Mouse (Mus musculus) kidney, postnatal 10 days (tissue): ENCODE results near the gene Tnks1bp1.

ENCODE experiments used
- DNase-seq: peaks from one replicate; pipeline ENCODE4 v3.0.0; 2021; ENCODE audit warnings: mixed read lengths

Tnks1bp1 gene

DNA sequence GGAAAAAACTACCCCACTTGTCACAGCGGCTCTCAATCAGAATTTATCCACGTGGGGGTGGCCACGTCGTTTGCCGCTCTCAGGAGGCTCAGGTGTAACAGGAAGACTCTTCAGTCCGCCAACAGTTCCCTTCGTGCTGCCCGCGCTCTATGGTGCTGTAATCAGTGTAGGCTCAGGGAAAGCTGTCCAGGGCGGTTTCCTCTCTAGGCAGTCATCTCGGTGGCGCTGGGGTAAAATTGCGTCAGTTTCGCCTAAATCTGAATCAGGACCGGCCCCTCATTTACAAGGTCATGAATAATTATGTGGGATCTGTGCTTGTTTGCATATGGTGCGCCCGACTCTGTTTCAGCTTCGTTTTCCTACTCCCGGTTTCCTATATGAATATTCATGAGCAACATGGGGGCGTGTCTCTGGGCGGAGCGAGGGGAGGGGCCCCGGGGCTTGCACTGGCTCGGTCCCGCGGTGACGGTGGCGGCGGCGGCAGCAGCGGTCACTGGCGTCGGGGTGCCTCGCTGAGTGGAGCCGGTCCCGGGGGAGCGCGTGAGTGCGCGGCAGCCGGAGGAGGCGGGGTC lies at the start of gene Tnks1bp1:
Tnks1bp1 (plus strand) TSS at position 427 of the 572 bp plus-strand sequence.
- DNase-seq: peak; percentile 98

GRCm38 (mm10) chr2:84999486-85000181 lies 48.2 kb upstream of the Tnks1bp1 start:
- peak; percentile 17 for DNase-seq

GRCm38 (mm10) chr2:85001497-85001896 lies 46.3 kb upstream of the Tnks1bp1 start:
- peak; percentile 34 for DNase-seq

GRCm38 (mm10) chr2:85002575-85002974 lies 45.2 kb upstream of the Tnks1bp1 start:
- no peak for DNase-seq

DNA sequence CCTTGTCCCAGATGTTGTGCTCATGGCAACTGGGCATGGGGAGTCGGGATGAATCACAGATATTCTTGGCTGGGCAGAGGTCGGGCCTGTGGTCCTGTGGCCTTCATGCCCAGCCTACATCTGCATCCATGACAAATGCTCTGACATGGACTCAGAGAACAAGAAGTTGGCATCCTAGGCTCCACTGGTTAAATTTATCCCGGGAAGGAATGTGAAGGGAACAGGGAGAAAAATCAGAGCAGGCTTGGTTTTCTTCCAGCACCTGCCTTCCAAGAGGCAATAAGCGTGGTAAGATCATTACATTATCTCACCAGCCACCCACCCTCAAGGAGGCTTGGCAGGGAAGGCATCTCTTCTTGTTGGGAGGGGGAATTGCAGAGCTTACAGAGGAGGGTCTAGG lies 43.5 kb upstream of the Tnks1bp1 start:
- no peak for DNase-seq

DNA sequence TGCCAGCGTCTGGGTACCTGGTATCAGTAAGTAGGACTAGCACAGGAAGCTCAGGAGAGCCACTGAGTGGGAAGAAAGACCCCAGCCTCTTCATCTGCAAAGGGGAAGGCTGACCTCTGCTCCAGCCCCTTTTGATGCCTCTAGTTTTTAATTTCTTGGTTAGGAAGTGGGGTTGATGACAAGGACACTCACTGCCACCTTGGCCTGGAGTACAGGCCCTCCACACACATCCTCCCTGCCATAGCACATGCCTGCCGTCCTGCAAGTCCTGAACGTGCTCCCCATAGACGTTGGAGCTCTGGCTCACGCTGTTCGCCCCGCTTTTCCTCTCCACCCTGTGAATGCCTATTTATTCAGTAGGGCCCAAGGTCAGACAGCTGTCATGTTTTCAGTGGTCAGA lies 41.2 kb upstream of the Tnks1bp1 start:
- no peak for DNase-seq

DNA sequence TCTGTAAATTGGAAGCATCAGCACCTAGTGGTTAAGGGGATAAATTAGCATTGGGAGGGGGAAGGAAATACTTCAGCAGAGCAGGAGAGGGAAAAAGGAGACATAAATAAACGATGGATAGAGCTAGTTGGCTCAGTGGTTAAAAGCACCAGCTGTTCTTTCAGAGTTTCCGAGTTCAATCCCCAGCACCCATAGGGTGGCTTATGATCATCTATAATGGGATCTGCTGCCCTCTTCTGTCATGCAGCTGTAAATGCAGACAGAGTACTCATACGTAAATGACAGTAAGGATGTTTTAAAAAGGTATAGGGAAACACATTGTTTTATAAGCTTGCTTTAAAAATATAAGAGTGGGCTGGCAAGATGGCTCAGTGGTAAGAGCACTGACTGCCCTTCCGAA lies 40.1 kb upstream of the Tnks1bp1 start:
- peak; percentile 28 for DNase-seq

- DNase-seq: no peak
These were observed 38.6 kb upstream of the Tnks1bp1 start for GRCm38 (mm10) chr2:85009212-85009611.

DNA sequence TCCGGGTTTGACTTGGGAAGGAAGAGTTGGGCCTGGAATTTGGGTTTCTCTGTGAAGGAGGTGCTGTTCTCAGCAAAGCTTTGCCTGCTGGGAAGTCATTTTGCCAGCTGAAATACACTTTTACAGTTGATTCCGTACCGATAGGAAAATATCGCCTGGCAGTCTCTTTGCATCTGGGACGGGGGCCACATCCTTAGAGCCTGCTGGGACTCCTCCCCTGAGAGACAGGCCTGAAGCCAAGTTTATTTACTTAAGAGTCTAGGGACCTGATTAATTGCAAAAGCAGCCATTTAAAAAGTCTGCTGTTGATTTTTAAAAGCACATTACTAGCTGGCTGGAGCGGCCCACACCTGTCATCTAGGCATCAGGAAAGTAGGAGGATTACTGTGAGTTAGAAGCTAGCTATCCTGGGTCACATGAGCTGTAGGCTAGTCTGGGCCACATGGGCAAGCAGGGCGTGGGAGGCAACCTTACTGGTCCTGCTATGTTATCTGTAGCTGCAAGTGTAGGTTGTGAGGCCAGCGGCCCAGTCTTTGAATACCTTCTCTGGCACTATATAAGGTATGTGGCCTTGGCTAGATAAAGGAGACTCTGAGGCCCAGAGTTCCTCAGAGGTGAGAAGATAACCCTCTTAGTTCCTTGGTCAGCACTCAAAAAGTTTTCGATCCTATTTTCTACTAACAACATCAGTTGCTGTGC lies 35.8 kb upstream of the Tnks1bp1 start:
- peak; percentile 41 for DNase-seq

DNA sequence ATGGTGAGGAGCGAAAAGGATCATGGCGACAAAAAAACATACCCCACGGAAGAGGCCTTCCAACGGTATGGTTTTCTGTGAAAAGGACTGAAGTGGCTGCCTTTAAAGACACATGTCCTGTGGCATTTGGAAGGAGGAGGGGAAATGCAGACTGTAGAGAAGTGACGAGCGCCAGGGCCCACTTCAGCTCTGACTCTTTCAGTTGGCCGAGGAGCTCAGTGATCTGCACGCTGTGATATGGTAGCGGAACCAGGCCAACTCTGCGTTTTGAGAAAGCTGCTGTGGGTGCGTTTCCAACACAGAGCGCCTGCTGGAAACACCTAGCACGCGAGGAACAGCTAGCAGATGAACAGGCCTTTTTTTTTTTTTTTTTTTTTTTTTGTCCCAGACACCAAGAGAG lies 35.1 kb upstream of the Tnks1bp1 start:
- no peak for DNase-seq

DNA sequence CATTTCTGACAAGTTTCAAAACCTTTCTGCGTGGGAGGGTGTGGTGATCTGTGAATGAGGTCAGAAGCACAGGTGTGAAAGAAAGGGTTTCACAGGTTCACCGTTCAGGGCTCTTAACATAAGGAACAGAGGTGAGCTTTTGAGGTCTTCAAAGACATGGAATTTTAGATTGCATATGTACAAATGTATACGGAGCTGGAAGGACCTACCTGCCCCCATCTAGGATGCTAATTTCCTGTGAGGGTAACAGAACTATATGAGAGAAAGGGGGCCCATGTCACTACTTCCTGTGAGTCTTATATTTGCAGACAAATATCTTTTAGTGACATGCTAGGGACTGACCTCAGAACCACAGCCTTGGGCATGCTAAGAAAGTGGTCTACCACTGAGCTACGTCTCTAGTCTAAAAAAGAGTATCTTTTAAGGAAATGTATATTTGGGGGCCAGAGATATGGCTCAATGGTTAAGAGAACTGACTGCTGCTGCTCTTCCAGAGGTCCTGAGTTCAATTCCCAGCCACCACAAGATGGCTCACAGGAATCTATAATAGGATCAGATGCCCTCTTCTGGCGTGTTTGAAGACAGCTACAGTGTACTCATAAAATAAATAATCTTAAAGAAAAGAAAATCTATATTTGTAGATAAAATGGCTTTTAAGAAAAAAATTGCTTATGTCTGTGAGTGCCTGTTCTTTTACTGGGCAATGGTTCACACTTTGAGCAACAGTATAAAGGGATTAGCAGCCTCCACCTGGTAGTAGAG lies 33.8 kb upstream of the Tnks1bp1 start:
- DNase-seq: no peak

- no peak for DNase-seq
These were observed 33.2 kb upstream of the Tnks1bp1 start for GRCm38 (mm10) chr2:85014588-85014982.

- peak; percentile 43 for DNase-seq
These were observed 25.8 kb upstream of the Tnks1bp1 start for GRCm38 (mm10) chr2:85022043-85022442.

GRCm38 (mm10) chr2:85026178-85026577 lies 21.6 kb upstream of the Tnks1bp1 start:
- DNase-seq: no peak

GRCm38 (mm10) chr2:85027281-85027680 lies 20.5 kb upstream of the Tnks1bp1 start:
- DNase-seq: no peak

DNA sequence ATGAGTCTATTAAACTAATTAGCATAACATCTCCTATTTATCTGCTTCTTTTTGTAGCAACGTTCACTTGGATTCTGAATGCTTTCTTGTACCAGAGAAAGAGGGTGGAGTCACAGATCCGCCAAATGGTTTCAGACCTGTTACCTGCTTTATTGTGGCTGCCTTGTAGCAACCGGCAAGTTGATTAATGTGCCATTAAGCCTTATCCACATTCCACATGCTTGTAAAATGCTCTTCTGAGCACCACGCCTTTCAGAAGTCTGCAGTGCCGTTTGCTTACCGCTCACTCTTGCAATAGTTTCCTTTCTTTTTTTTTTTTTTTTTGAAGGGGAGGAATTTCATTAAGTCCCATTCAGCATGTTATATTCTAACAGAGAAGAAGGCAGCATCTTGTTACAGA lies 17.9 kb upstream of the Tnks1bp1 start:
- no peak for DNase-seq

DNA sequence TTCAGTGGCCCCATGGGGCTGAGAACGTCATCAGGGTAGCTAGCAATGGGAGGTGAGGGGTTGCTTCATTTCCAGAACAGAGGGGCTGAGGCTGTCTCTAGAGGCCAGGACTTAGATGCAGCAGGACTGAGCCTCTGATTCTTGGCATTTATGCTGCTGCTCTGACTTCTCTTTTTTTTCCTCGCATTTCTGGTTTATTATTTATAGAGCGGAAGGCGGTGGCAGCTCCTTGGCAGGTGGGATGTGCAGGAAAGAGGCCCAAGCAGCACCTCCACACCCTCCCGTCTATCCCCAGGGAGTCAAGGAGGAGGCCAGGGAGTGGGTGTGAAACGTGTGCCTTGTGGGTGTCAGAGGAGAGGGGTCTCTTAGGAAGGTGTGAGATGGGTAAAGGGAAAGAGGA lies 16.8 kb upstream of the Tnks1bp1 start:
- no peak for DNase-seq

- DNase-seq: no peak
These were observed 14.7 kb upstream of the Tnks1bp1 start for GRCm38 (mm10) chr2:85033121-85033520.

- no peak for DNase-seq
These were observed 13.7 kb upstream of the Tnks1bp1 start for GRCm38 (mm10) chr2:85034169-85034568.

GRCm38 (mm10) chr2:85036507-85037046 lies 11.2 kb upstream of the Tnks1bp1 start:
- DNase-seq: no peak

- peak; percentile 95 for DNase-seq
These were observed 10.5 kb upstream of the Tnks1bp1 start, which contains the start of the genes Ssrp1 and P2rx3 for GRCm38 (mm10) chr2:85037047-85038026. Gene Ssrp1 (plus strand): TSS chr2:85037234. Gene P2rx3 (minus strand): TSS chr2:85037462.

- DNase-seq: no peak
These were observed 9.5 kb upstream of the Tnks1bp1 start for GRCm38 (mm10) chr2:85038336-85038735.
